In genomic region chr12:111375559-111375958, GRCm38 (mm10) we compare ENCODE assay signal across 8 mouse cellular contexts. TPM values are rescaled to one million over a fixed set of nuclear protein-coding genes. Genes with fewer than 3 reads are reported as not detected.
DNase-seq lines count a peak whose midpoint lies in the region; ATAC-seq lines count a peak whose summit lies in the region.

No protein-coding gene starts in this region.

- no peaks in the 10 kb centered on the region for H3K9me3 ChIP-seq in heart, embryonic 11.5 days (replicated peaks; ENCODE audit: control insufficient read depth, low read length)
- no peaks in the 10 kb centered on the region for H3K9me3 ChIP-seq in hindbrain, embryonic 12.5 days (replicated peaks)
- no peaks in the 10 kb centered on the region for H3K9me3 ChIP-seq in midbrain, embryonic 12.5 days

- H3K4me3 ChIP-seq in heart, embryonic 11.5 days (ENCODE audit: low read depth, low read length): peak overlapping the region; percentile 99
- H3K4me3 ChIP-seq in brown adipose tissue, adult 24 weeks (ENCODE audit: insufficient read depth, low read depth, low read length): peak overlapping the region; percentile 93
- H3K4me3 ChIP-seq in hindbrain, embryonic 12.5 days: peak overlapping the region; percentile 93
- peak overlapping the region; percentile 98 for H3K4me3 ChIP-seq in midbrain, embryonic 12.5 days

- peak overlapping the region; percentile 96 for H3K9ac ChIP-seq in heart, embryonic 11.5 days (ENCODE audit: low read depth, low read length)
- H3K9ac ChIP-seq in hindbrain, embryonic 12.5 days: peak overlapping the region; percentile 88
- peak overlapping the region; percentile 95 for H3K9ac ChIP-seq in midbrain, embryonic 12.5 days (replicated peaks)

- no peak for DNase-seq in heart, adult 8-10 months (ENCODE audit: low spot score)
- DNase-seq in cerebellum, postnatal 25 days: no peak
- no peak for DNase-seq in frontal cortex, postnatal 25 days (ENCODE audit: low spot score in 2 of 2)
- no peak for DNase-seq in frontal cortex, postnatal 14 days (ENCODE audit: low spot score in 2 of 2)

- H3K27me3 ChIP-seq in heart, embryonic 11.5 days (ENCODE audit: control insufficient read depth, insufficient read depth, low read length): no peaks in the 10 kb centered on the region
- H3K27me3 ChIP-seq in hindbrain, embryonic 12.5 days: no peaks in the 10 kb centered on the region
- H3K27me3 ChIP-seq in midbrain, embryonic 12.5 days: peaks cover 5% of the 10 kb centered on the region

- H3K27ac ChIP-seq in heart, embryonic 11.5 days (ENCODE audit: low read depth, low read length): 0 out of 2 replicates have a peak overlapping the region, but pooled peaks have one; percentile 30
- H3K27ac ChIP-seq in brown adipose tissue, adult 24 weeks (replicated peaks; ENCODE audit: low read depth, low read length): peak overlapping the region; percentile 68
- H3K27ac ChIP-seq in hindbrain, embryonic 12.5 days: no peak overlapping the region
- no peak overlapping the region for H3K27ac ChIP-seq in midbrain, embryonic 12.5 days (replicated peaks)

- 53% methylated on average over 12 of the region's 12 CpGs for WGBS in heart, embryonic 11.5 days (ENCODE audit: insufficient replicate concordance)
- 77% methylated on average over 12 of the region's 12 CpGs for WGBS in hindbrain, embryonic 12.5 days
- WGBS in midbrain, embryonic 12.5 days: 78% methylated on average over 12 of the region's 12 CpGs

- H3K4me2 ChIP-seq in heart, embryonic 11.5 days: peak overlapping the region; percentile 87
- H3K4me2 ChIP-seq in hindbrain, embryonic 12.5 days (replicated peaks): peak overlapping the region; percentile 81
- H3K4me2 ChIP-seq in midbrain, embryonic 12.5 days (replicated peaks): peak overlapping the region; percentile 87

- no peak for ATAC-seq in heart, embryonic 11.5 days (replicated peaks; ENCODE audit: insufficient number of reproducible peaks, low FRiP score, low TSS enrichment)
- no peak for ATAC-seq in hindbrain, embryonic 12.5 days (ENCODE audit: low FRiP score)
- ATAC-seq in midbrain, embryonic 12.5 days (ENCODE audit: low FRiP score, low read depth): no peak

- peaks cover 30% of the 10 kb centered on the region for H3K4me1 ChIP-seq in heart, embryonic 11.5 days (ENCODE audit: control insufficient read depth, insufficient read depth, low read length)
- peaks cover 19% of the 10 kb centered on the region for H3K4me1 ChIP-seq in brown adipose tissue, adult 24 weeks (ENCODE audit: control insufficient read depth, insufficient read depth, insufficient read length, low read length)
- peaks cover 31% of the 10 kb centered on the region for H3K4me1 ChIP-seq in hindbrain, embryonic 12.5 days
- peaks cover 30% of the 10 kb centered on the region for H3K4me1 ChIP-seq in midbrain, embryonic 12.5 days

- H3K36me3 ChIP-seq in heart, embryonic 11.5 days (ENCODE audit: control insufficient read depth, insufficient read depth, low read length): no peaks in the 10 kb centered on the region
- no peaks in the 10 kb centered on the region for H3K36me3 ChIP-seq in hindbrain, embryonic 12.5 days
- H3K36me3 ChIP-seq in midbrain, embryonic 12.5 days: no peaks in the 10 kb centered on the region

RNA-seq across cellular contexts. Expression of gene Cdc42bpb, which starts 2.0 kb away (rescaled TPM):
- polyA plus RNA-seq in heart, embryonic 11.5 days (2014; fragmentation: Nextera tagmentation; extraction: Ambion mirVana): 25.4 and 33.2 TPM in 2 replicates
- total RNA-seq in heart, adult 8-10 months (2022): 10 to 100 TPM; 45.5 to 59.7 (median 53.9) TPM
- 24.1 and 24.3 TPM in 2 replicates for polyA plus RNA-seq in brown adipose tissue, adult 24 weeks (2012; ENCODE audit: insufficient read depth, insufficient read length, missing spikeins)
- polyA plus RNA-seq in hindbrain, embryonic 12.5 days (2016; fragmentation: Nextera tagmentation; extraction: Ambion mirVana): 43.2 and 44.8 TPM in 2 replicates
- polyA plus RNA-seq in midbrain, embryonic 12.5 days (2016; fragmentation: Nextera tagmentation; extraction: Ambion mirVana): 39.4 and 40.5 TPM in 2 replicates

RNA-seq across cellular contexts. Expression of gene Lbhd2, which starts 31.1 kb away (rescaled TPM):
- 0.50 TPM in 1 of 2 replicates, not detected in the other for polyA plus RNA-seq in heart, embryonic 11.5 days (2014; fragmentation: Nextera tagmentation; extraction: Ambion mirVana)
- not detected for total RNA-seq in heart, adult 8-10 months (2022)
- polyA plus RNA-seq in brown adipose tissue, adult 24 weeks (2012; ENCODE audit: insufficient read depth, insufficient read length, missing spikeins): not detected in 2 replicates
- 0.45 and 0.74 TPM in 2 replicates for polyA plus RNA-seq in hindbrain, embryonic 12.5 days (2016; fragmentation: Nextera tagmentation; extraction: Ambion mirVana)
- polyA plus RNA-seq in midbrain, embryonic 12.5 days (2016; fragmentation: Nextera tagmentation; extraction: Ambion mirVana): 0.47 TPM in 1 of 2 replicates, not detected in the other

RNA-seq across cellular contexts. Expression of gene Exoc3l4, which starts 41.3 kb away (rescaled TPM):
- 11.3 and 11.6 TPM in 2 replicates for polyA plus RNA-seq in heart, embryonic 11.5 days (2014; fragmentation: Nextera tagmentation; extraction: Ambion mirVana)
- 1 to 10 TPM; 2.1 to 3.6 (median 3.0) TPM for total RNA-seq in heart, adult 8-10 months (2022)
- polyA plus RNA-seq in brown adipose tissue, adult 24 weeks (2012; ENCODE audit: insufficient read depth, insufficient read length, missing spikeins): not detected in 2 replicates
- polyA plus RNA-seq in hindbrain, embryonic 12.5 days (2016; fragmentation: Nextera tagmentation; extraction: Ambion mirVana): 4.9 and 5.1 TPM in 2 replicates
- 2.7 and 4.1 TPM in 2 replicates for polyA plus RNA-seq in midbrain, embryonic 12.5 days (2016; fragmentation: Nextera tagmentation; extraction: Ambion mirVana)

Comparison
In these comparisons a context has a peak if more than half of its experiments do, and no peak if none do; other contexts are left out.
1. H3K27ac ChIP-seq: peak in heart, embryonic 11.5 days (single experiment) and brown adipose tissue, adult 24 weeks (single experiment); none in hindbrain, embryonic 12.5 days (single experiment) and midbrain, embryonic 12.5 days (single experiment).
2. Peak in every context shown above with its lines, with median percentiles within 50 percentile points of each other: H3K4me2 ChIP-seq, H3K4me3 ChIP-seq and H3K9ac ChIP-seq.